Mouse (Mus musculus): ENCODE measurements around the gene Hspa12b. TPM values are rescaled to one million over a fixed set of nuclear protein-coding genes. Genes with fewer than 3 reads are reported as not detected.

Hspa12b gene
- total and polyA plus RNA-seq, 3 experiments: 0.56 to 2.0 (median 1.7) TPM

DNA sequence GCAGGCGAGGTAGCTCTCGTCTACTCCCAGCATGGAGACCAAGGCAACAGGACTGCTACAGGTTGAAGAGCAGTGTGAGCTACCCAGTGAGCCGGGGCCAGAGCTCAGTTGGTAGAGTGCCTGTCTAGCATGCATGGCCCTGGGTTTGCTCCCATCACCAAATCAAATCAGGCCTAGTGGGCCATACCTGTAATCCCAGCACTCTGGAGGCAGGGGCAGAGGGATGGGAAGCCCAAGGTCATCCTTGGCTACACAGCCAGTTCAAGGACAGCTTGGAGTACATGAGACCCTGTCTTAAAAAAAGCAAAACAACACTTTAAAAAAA, 22.1 kb downstream of the Hspa12b start:
- no peak overlapping the region for H3K4me2 ChIP-seq (ENCODE audit: insufficient read depth, low read depth, poor library complexity, severe bottlenecking)
- dilution Hi-C loops (cut with MboI; ENCODE audit: extremely low pct_ligation_motif_present, extremely low pct_unique_long_range_greater_than_20kb, low sequenced_read_pairs): no loop called here
- no peak for TF ChIP-seq GABPA (IDR thresholded peaks at IDR 0.05; ENCODE audit: insufficient replicate concordance, low read depth, low read length)
- TF ChIP-seq NELFE (IDR thresholded peaks at IDR 0.05; ENCODE audit: low read depth, low read length): no peak
- TF ChIP-seq POLR2AphosphoS2 (IDR thresholded peaks at IDR 0.05; ENCODE audit: low read depth, low read length): no peak
- no peak for TF ChIP-seq MEF2A (IDR thresholded peaks at IDR 0.05; ENCODE audit: borderline replicate concordance, low read depth, low read length)
- TF ChIP-seq MAX (IDR thresholded peaks at IDR 0.05; ENCODE audit: low read length): no peak
- TF ChIP-seq SIN3A (IDR thresholded peaks at IDR 0.05; ENCODE audit: low read length): no peak
- TF ChIP-seq USF2 (conservative IDR thresholded peaks at IDR 0.05; ENCODE audit: low read depth, low read length): no peak
- TF ChIP-seq POLR2A (IDR thresholded peaks at IDR 0.05; ENCODE audit: low read depth, low read length): no peak
- TF ChIP-seq NRF1 (IDR thresholded peaks at IDR 0.05; ENCODE audit: low read depth, low read length): no peak
- TF ChIP-seq ZNF384 (IDR thresholded peaks at IDR 0.05; ENCODE audit: low read depth, low read length): no peak
- no peak for TF ChIP-seq ZMIZ1 (IDR thresholded peaks at IDR 0.05; ENCODE audit: low read depth, low read length)
- TF ChIP-seq PAX5 (IDR thresholded peaks at IDR 0.05; ENCODE audit: low read length): no peak
- no peak for TF ChIP-seq TCF12 (IDR thresholded peaks at IDR 0.05; ENCODE audit: low read depth, low read length)
- TF ChIP-seq CHD2 (IDR thresholded peaks at IDR 0.05; ENCODE audit: low read length): no peak
- no peak for TF ChIP-seq EP300 (IDR thresholded peaks at IDR 0.05; ENCODE audit: low read length)
- no peak for TF ChIP-seq CHD1 (IDR thresholded peaks at IDR 0.05; ENCODE audit: low read depth, low read length)
- no peak for TF ChIP-seq MAZ (IDR thresholded peaks at IDR 0.05; ENCODE audit: low read depth, low read length)
- no peak overlapping the region for H3K4me3 ChIP-seq (replicated peaks in 1 of 3; ENCODE audit: low read depth in 2 of 3, low read length in 2 of 3, poor library complexity in 1 of 3)
- no peaks in the 10 kb centered on the region for H3K4me1 ChIP-seq (ENCODE audit: control insufficient read depth in 1 of 2, insufficient read depth in 2 of 2)
- in situ Hi-C loops (cut with MboI; ENCODE audit: low pct_ligation_motif_present, low pct_unique_long_range_greater_than_20kb, low sequenced_read_pairs): no loop called here
- no peaks in the 10 kb centered on the region for H3K27me3 ChIP-seq (replicated peaks)
- no peaks in the 10 kb centered on the region for H3K79me2 ChIP-seq (replicated peaks; ENCODE audit: control insufficient read depth, extremely low read depth, insufficient read depth, poor library complexity, severe bottlenecking)
- no peak for DNase-seq (ENCODE audit: extremely low read depth)
- H3K27ac ChIP-seq (ENCODE audit: insufficient read depth, low read depth): no peak overlapping the region
- peaks cover 46 to 89% of the 10 kb centered on the region in 2 experiments for H3K36me3 ChIP-seq (replicated peaks in 1 of 2; ENCODE audit: control insufficient read depth in 1 of 2, insufficient read depth in 1 of 2, low read length in 1 of 2)
- H3K9me3 ChIP-seq (replicated peaks; ENCODE audit: low read length): no peaks in the 10 kb centered on the region
- no peak overlapping the region for H3K9ac ChIP-seq (ENCODE audit: insufficient read depth, low read depth)

GRCm38 (mm10) chr2:131152166-131152730, 25.2 kb downstream of the Hspa12b start:
- Histone ChIP-seq H3K9ac (ENCODE audit: insufficient read depth, low read depth) (no peak overlapping the region), H3K36me3 (replicated peaks in 1 of 2; ENCODE audit: control insufficient read depth in 1 of 2, insufficient read depth in 1 of 2, low read length in 1 of 2) (peaks cover 23 to 76% of the 10 kb centered on the region in 2 experiments), H3K27ac (ENCODE audit: insufficient read depth, low read depth) (no peak overlapping the region), H3K79me2 (replicated peaks; ENCODE audit: control insufficient read depth, extremely low read depth, insufficient read depth, poor library complexity, severe bottlenecking) (no peaks in the 10 kb centered on the region), H3K4me1 (ENCODE audit: control insufficient read depth in 1 of 2, insufficient read depth in 2 of 2) (no peaks in the 10 kb centered on the region), H3K4me3 (replicated peaks in 1 of 3; ENCODE audit: low read depth in 2 of 3, low read length in 2 of 3, poor library complexity in 1 of 3) (no peak overlapping the region), H3K4me2 (ENCODE audit: insufficient read depth, low read depth, poor library complexity, severe bottlenecking) (no peak overlapping the region), H3K9me3 (replicated peaks; ENCODE audit: low read length) (no peaks in the 10 kb centered on the region), H3K27me3 (replicated peaks) (no peaks in the 10 kb centered on the region)
- TF ChIP-seq PAX5 (IDR thresholded peaks at IDR 0.05; ENCODE audit: low read length) (no peak), JUN (IDR thresholded peaks at IDR 0.05; ENCODE audit: insufficient read depth, low read depth, low read length) (no peak), ZNF384 (IDR thresholded peaks at IDR 0.05; ENCODE audit: low read depth, low read length) (no peak), GABPA (IDR thresholded peaks at IDR 0.05; ENCODE audit: insufficient replicate concordance, low read depth, low read length) (no peak), JUND (conservative IDR thresholded peaks at IDR 0.05; ENCODE audit: low read depth, low read length) (no peak), NRF1 (IDR thresholded peaks at IDR 0.05; ENCODE audit: low read depth, low read length) (no peak), ETS1 (conservative IDR thresholded peaks at IDR 0.05; ENCODE audit: low read depth, low read length) (no peak), CTCF (conservative IDR thresholded peaks at IDR 0.05 in 1 of 2, IDR thresholded peaks at IDR 0.05 in 1 of 2; ENCODE audit: low read depth in 2 of 2, low read length in 2 of 2) (no peak), KAT2A (IDR thresholded peaks at IDR 0.05; ENCODE audit: insufficient replicate concordance, low read length) (no peak), ZKSCAN1 (IDR thresholded peaks at IDR 0.05; ENCODE audit: borderline replicate concordance, low read depth, low read length) (no peak), MAZ (IDR thresholded peaks at IDR 0.05; ENCODE audit: low read depth, low read length) (no peak), EP300 (IDR thresholded peaks at IDR 0.05; ENCODE audit: low read length) (no peak), RAD21 (IDR thresholded peaks at IDR 0.05; ENCODE audit: low read depth, low read length) (no peak), POLR2A (IDR thresholded peaks at IDR 0.05; ENCODE audit: low read depth, low read length) (no peak), HCFC1 (IDR thresholded peaks at IDR 0.05; ENCODE audit: low read depth, low read length) (no peak), MXI1 (IDR thresholded peaks at IDR 0.05; ENCODE audit: low read depth, low read length) (no peak)
- in situ Hi-C loops (cut with MboI; ENCODE audit: low pct_ligation_motif_present, low pct_unique_long_range_greater_than_20kb, low sequenced_read_pairs): no loop called here
- dilution Hi-C loops (cut with MboI; ENCODE audit: extremely low pct_ligation_motif_present, extremely low pct_unique_long_range_greater_than_20kb, low sequenced_read_pairs): no loop called here
- no peak for DNase-seq (ENCODE audit: extremely low read depth)
